In the genomic region with DNA sequence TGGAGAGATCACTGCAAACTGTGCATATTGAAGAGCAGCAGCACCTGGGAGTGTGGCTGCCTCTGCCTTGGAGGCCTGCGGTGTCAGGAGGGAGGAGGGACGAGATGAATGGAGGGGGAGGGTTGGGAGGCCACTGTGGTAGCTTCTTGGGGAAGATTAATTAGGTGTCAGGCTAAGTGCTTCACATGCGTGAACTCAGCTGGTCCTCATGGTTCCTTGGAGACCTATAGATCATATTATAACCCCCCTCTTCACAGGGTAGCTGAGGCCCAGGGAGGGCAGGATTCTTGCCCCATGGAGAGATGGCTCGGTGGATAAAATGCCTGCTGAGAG, we compare ENCODE assay signal across 18 mouse cellular contexts. TPM values are rescaled to one million over a fixed set of nuclear protein-coding genes. Genes with fewer than 3 reads are reported as not detected.
DNase-seq lines count a peak whose midpoint lies in the region; ATAC-seq lines count a peak whose summit lies in the region.
"Had no signal": no experiment of that assay in that cellular context is flagged by ENCODE, and none has a peak within 500 bp of the region (broad histone marks: within the 10 kb centered on the region; RNA-seq: fewer than 3 reads in every experiment).

No protein-coding gene starts in this region.

- no peak for ATAC-seq in neural tube, embryonic 15.5 days (ENCODE audit: low FRiP score)
- ATAC-seq in hindbrain, embryonic 12.5 days (ENCODE audit: low FRiP score): peak; percentile 89
- ATAC-seq: activated CD4-positive, CD25-positive, alpha-beta regulatory T cell, adult 4 months; inflammation-experienced regulatory T-cells, adult 6 months had no signal

- H3K4me3 ChIP-seq in neural tube, embryonic 15.5 days (replicated peaks): no peak overlapping the region
- no peak overlapping the region for H3K4me3 ChIP-seq in hindbrain, embryonic 12.5 days
- H3K4me3 ChIP-seq: gastrocnemius, adult 2 months; heart, embryonic 13.5 days; left cerebral cortex, adult 2 months; myocyte had no signal

- H3K27ac ChIP-seq in neural tube, embryonic 15.5 days (replicated peaks): no peak overlapping the region
- H3K27ac ChIP-seq in hindbrain, embryonic 12.5 days: peak overlapping the region; percentile 78
- H3K27ac ChIP-seq: gastrocnemius, adult 2 months; heart, embryonic 13.5 days; left cerebral cortex, adult 2 months had no signal

- H3K4me1 ChIP-seq in neural tube, embryonic 15.5 days: peaks cover 20% of the 10 kb centered on the region; the same call in 1 of the 2 replicates
- peaks cover 24% of the 10 kb centered on the region for H3K4me1 ChIP-seq in hindbrain, embryonic 12.5 days

- 6% methylated on average over 4 of the region's 4 CpGs for WGBS in neural tube, embryonic 15.5 days
- WGBS in hindbrain, embryonic 12.5 days: 6% methylated on average over 4 of the region's 4 CpGs

- DNase-seq in neural tube, embryonic 10.5 days (ENCODE audit: extremely low spot score, low spot score): peak; percentile 68
- DNase-seq in embryo, embryonic 10.5 days (ENCODE audit: low spot score): peak; percentile 76
- DNase-seq in retina, embryonic 14.5 days (ENCODE audit: low spot score): peak; percentile 45
- DNase-seq in cerebellum, adult 11 months: no peak
- DNase-seq in MN1 (ENCODE audit: low spot score): no peak
- DNase-seq in spleen, adult 12 weeks (ENCODE audit: low spot score): no peak
- DNase-seq: gastrocnemius, adult 2 months; kidney, postnatal 36 days; liver; lung, postnatal 14 days; right cerebral cortex, postnatal 14 days had no signal

- no peaks in the 10 kb centered on the region for H3K36me3 ChIP-seq in neural tube, embryonic 15.5 days
- no peaks in the 10 kb centered on the region for H3K36me3 ChIP-seq in hindbrain, embryonic 12.5 days
- H3K36me3 ChIP-seq: heart, embryonic 13.5 days had no signal

- no peak overlapping the region for H3K9ac ChIP-seq in neural tube, embryonic 15.5 days (replicated peaks)
- H3K9ac ChIP-seq in hindbrain, embryonic 12.5 days: no peak overlapping the region
- H3K9ac ChIP-seq: heart, embryonic 13.5 days had no signal

- no peaks in the 10 kb centered on the region for H3K9me3 ChIP-seq in neural tube, embryonic 15.5 days (replicated peaks)
- H3K9me3 ChIP-seq in hindbrain, embryonic 12.5 days (replicated peaks): no peaks in the 10 kb centered on the region
- H3K9me3 ChIP-seq: heart, embryonic 13.5 days had no signal

- no peak overlapping the region for H3K4me2 ChIP-seq in neural tube, embryonic 15.5 days
- no peak overlapping the region for H3K4me2 ChIP-seq in hindbrain, embryonic 12.5 days (replicated peaks)
- H3K4me2 ChIP-seq: heart, embryonic 13.5 days had no signal

- no peaks in the 10 kb centered on the region for H3K27me3 ChIP-seq in neural tube, embryonic 15.5 days (replicated peaks)
- no peaks in the 10 kb centered on the region for H3K27me3 ChIP-seq in hindbrain, embryonic 12.5 days
- H3K27me3 ChIP-seq: heart, embryonic 13.5 days had no signal

RNA-seq across cellular contexts. Expression of a gene that starts 23.4 kb away (rescaled TPM):
- 9.2 and 15.5 TPM in 2 replicates for polyA plus RNA-seq in neural tube, embryonic 15.5 days (2015; fragmentation: Nextera tagmentation; extraction: Ambion mirVana)
- polyA plus RNA-seq in hindbrain, embryonic 12.5 days (2016; fragmentation: Nextera tagmentation; extraction: Ambion mirVana): 11.0 TPM in 2 replicates

Comparison
In these comparisons a context has a peak if more than half of its experiments do, and no peak if none do; other contexts are left out.
1. DNase-seq: peak in neural tube, embryonic 10.5 days (single experiment), embryo, embryonic 10.5 days (single experiment) and retina, embryonic 14.5 days (single experiment); none in cerebellum, adult 11 months (single experiment), MN1 (single experiment) and spleen, adult 12 weeks (single experiment).